Mouse (Mus musculus): Measurements from ENCODE around the gene Tmem184b. TPM values are rescaled to one million over a fixed set of nuclear protein-coding genes. Genes with fewer than 3 reads are reported as not detected.

The Tmem184b gene
- polyA plus RNA-seq, 1 experiment from 2014 or later: 50.4 TPM

DNA sequence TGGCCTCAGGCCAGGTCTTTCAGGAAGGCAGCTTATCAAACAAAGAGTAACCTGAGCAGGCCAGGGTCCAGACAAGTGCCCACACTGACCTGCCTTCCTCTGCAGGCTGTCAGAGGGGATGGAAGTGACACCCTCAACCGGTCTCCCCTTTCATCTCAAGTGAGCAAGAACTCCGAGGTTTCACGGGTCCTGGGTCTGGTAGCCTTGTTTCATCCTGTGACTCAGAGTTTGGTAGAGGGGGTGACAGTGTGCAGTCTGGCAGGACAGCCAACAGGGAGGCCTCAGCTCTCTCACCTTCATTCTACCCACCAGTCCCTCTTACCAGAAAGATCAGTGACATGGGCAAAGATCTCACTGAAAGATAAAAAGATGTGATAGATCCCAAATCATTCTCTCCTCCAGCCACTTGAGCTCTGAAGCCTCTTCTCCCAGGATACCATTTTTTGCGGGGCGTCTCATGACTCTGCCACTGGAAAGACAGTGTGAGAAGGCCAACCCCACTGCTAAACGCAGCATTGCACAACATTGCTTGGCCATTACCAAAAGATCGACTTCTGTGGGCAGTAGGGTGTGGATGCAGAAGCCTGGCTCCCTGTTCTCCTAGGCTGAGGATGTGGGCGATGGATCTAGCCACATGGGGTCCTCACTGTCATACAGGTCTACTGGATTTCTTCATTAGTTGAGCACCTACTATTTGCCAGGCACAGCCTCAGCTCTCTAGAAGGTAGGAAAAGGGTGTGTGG lies 57.1 kb downstream of the Tmem184b start, which contains the start of gene Maff:
Gene Maff (plus strand): TSS at position 571 of the 743 bp plus-strand sequence.
- 56% methylated on average over 8 of the region's 8 CpGs for WGBS
- H3K9me3 ChIP-seq: no peaks in the 10 kb centered on the region

GRCm38 (mm10) chr15:79344627-79345026 lies 58.7 kb downstream of the Tmem184b start:
- peaks cover 16% of the 10 kb centered on the region for H3K4me1 ChIP-seq
- no peak for ATAC-seq (ENCODE audit: low FRiP score, low read depth)
- WGBS: 64% methylated on average over 4 of the region's 4 CpGs
- no peak overlapping the region for H3K27ac ChIP-seq
- H3K36me3 ChIP-seq: no peaks in the 10 kb centered on the region
- H3K27me3 ChIP-seq (replicated peaks): peaks cover 19% of the 10 kb centered on the region; the same call in 1 of the 2 replicates
- H3K4me2 ChIP-seq (replicated peaks): no peak overlapping the region
- H3K9me3 ChIP-seq: no peaks in the 10 kb centered on the region
- no peak overlapping the region for H3K9ac ChIP-seq
- no peak overlapping the region for H3K4me3 ChIP-seq

More for the DNA sequence above, 57.1 kb downstream of the Tmem184b start, which contains the start of gene Maff:
- H3K27ac ChIP-seq: peak within 1 kb of the TSS; percentile 62
- peak within 1 kb of the TSS; percentile 66 for H3K4me3 ChIP-seq
- ATAC-seq (ENCODE audit: low FRiP score, low read depth): no peak
- peak within 1 kb of the TSS; percentile 73 for H3K9ac ChIP-seq
- H3K36me3 ChIP-seq: no peaks in the 10 kb centered on the region
- peaks cover 17% of the 10 kb centered on the region for H3K4me1 ChIP-seq
- H3K27me3 ChIP-seq (replicated peaks): peaks cover 23% of the 10 kb centered on the region; the same call in 1 of the 2 replicates
- peak within 1 kb of the TSS; percentile 97 for H3K4me2 ChIP-seq (replicated peaks)

DNA sequence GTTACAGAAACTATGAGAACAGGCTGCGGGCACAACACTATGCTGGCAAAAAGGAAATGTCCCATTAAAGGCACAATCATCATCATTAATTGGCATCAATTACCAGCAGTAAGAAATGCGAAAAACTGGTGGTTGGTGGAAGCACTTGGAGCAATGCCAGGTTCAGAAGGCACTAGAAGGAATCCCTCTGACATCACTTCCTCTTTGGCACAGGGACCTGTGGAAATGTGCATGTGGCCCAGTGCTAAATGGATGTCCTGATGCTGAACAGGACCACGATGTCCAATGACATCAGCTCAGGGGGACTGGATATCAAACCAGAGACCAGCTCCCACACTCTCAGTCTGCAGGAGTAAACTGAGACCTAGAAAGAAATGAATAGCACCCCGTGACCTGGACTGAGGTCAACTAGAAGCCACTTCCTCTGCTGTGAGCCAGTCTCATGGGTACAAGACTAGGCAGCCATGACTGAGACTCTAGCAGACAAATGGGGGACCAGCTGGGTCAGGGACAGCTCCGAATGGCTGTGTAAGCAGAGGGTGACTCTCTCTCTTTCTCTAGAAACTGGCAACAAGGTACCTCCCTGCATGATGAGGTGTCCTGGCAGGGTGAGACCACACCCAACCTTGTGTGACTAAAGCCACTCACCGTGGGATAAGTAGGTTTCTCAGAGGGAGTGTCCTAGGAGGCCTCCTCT lies 60.6 kb downstream of the Tmem184b start:
- H3K4me1 ChIP-seq: peaks cover 5% of the 10 kb centered on the region; the same call in 1 of the 2 replicates
- WGBS: 78% methylated on average over 6 of the region's 6 CpGs

GRCm38 (mm10) chr15:79338978-79339377 lies 64.4 kb downstream of the Tmem184b start:
- H3K9me3 ChIP-seq: no peaks in the 10 kb centered on the region
- H3K27me3 ChIP-seq (replicated peaks): no peaks in the 10 kb centered on the region
- ATAC-seq (ENCODE audit: low FRiP score, low read depth): no peak
- 76% methylated on average over 5 of the region's 5 CpGs for whole genome bisulfite sequencing
- no peak overlapping the region for H3K4me3 ChIP-seq
- H3K36me3 ChIP-seq: no peaks in the 10 kb centered on the region
- no peaks in the 10 kb centered on the region for H3K4me1 ChIP-seq
- H3K4me2 ChIP-seq (replicated peaks): no peak overlapping the region
- H3K9ac ChIP-seq: no peak overlapping the region
- no peak overlapping the region for H3K27ac ChIP-seq

More for the DNA sequence above, 60.6 kb downstream of the Tmem184b start:
- Histone ChIP-seq H3K27me3 (replicated peaks) (0 out of 2 replicates have a peak, but pooled peaks cover 6% of the 10 kb centered on the region), H3K4me3 (no peak overlapping the region), H3K36me3 (no peaks in the 10 kb centered on the region), H3K9me3 (no peaks in the 10 kb centered on the region), H3K27ac (no peak overlapping the region), H3K4me2 (replicated peaks) (no peak overlapping the region), H3K9ac (no peak overlapping the region)
- no peak for ATAC-seq (ENCODE audit: low FRiP score, low read depth)

DNA sequence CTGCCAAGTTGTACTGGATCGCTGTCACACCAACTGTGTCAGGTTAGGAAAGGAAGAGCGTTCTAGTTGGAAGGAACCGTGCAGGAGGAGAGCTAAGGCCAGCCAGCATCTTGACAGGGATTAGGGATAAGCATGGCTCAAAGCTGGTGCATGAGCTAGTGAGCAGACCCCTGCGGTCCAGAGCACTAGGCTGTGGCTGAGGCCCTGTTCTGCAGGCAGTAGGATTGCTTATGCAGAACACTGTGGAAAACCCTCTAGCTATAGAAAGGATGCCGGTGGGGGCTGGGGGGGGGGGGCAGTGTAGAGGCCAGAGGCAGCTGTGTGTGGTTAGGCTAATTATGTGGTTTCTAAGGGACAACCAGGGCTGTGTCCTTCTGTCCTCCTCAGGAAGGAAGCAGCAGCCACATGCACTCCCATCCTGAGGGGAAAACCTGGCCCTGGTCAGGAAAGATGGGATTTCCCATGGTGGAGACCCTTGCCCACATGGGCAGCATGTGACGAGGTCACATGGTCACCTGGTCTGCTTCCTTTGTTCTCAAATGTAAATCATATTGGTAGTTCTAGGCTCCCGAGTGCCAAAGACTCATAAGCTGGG lies 68.2 kb downstream of the Tmem184b start:
- Histone ChIP-seq H3K36me3 (no peaks in the 10 kb centered on the region), H3K27ac (no peak overlapping the region), H3K4me3 (no peak overlapping the region), H3K4me1 (no peaks in the 10 kb centered on the region), H3K9me3 (no peaks in the 10 kb centered on the region), H3K9ac (no peak overlapping the region; the same call in 1 of the 2 replicates), H3K27me3 (replicated peaks) (no peaks in the 10 kb centered on the region), H3K4me2 (replicated peaks) (no peak overlapping the region)
- no peak for ATAC-seq (ENCODE audit: low FRiP score, low read depth)
- WGBS: 65% methylated on average over 7 of the region's 7 CpGs

DNA sequence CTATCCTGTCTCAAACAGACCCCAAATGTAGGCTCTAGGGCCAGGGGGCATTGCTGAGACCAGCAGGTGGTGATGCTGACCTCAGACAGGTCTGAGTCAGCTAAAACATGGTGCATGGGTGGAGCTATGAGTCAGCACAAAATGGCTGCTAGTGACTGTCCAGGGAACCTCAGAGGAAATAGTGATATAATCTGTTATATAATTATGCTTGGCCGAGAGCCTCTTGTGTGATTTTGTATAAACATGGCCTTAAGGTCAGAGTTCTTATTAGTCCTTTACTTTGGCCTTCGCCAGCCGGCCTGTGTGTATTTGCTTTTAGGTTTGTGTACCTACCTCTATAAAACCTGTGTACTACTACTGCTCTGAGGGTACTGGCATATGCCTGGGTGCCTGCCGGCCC lies 70.0 kb downstream of the Tmem184b start:
- H3K9me3 ChIP-seq: no peaks in the 10 kb centered on the region
- H3K27ac ChIP-seq: no peak overlapping the region
- ATAC-seq (ENCODE audit: low FRiP score, low read depth): no peak
- 81% methylated on average over 4 of the region's 4 CpGs for WGBS
- H3K9ac ChIP-seq: no peak overlapping the region
- no peaks in the 10 kb centered on the region for H3K36me3 ChIP-seq
- H3K4me3 ChIP-seq: no peak overlapping the region
- H3K4me2 ChIP-seq (replicated peaks): no peak overlapping the region
- H3K4me1 ChIP-seq: no peaks in the 10 kb centered on the region
- H3K27me3 ChIP-seq (replicated peaks): no peaks in the 10 kb centered on the region

DNA sequence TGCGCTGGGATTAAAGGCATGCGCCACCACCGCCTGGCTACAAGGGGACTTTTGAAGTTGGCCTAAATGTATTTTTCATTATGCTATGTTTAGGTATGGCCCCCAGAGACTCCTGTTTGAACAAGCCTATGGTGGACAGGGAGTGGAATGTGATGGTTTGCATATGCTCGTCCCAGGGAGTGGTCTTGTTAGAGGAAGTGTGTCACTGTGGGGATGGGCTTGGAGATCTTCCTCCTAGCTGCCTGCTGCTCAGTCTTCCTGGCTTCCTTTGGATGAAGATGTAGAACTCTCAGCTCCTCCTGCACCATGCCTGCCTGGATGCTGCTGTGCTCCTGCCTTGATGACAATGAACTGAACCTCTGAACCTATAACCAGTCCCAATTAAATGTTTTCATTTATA lies 72.8 kb downstream of the Tmem184b start:
- no peak for ATAC-seq (ENCODE audit: low FRiP score, low read depth)
- Histone ChIP-seq H3K9ac (no peak overlapping the region), H3K4me3 (no peak overlapping the region), H3K4me2 (replicated peaks) (no peak overlapping the region), H3K36me3 (no peaks in the 10 kb centered on the region), H3K27me3 (replicated peaks) (no peaks in the 10 kb centered on the region), H3K27ac (no peak overlapping the region), H3K4me1 (peaks cover 13% of the 10 kb centered on the region), H3K9me3 (no peaks in the 10 kb centered on the region)
- WGBS: 70% methylated on average over 4 of the region's 4 CpGs

- Histone ChIP-seq H3K27ac (no peak overlapping the region), H3K9ac (no peak overlapping the region), H3K4me1 (peaks cover 19% of the 10 kb centered on the region), H3K9me3 (no peaks in the 10 kb centered on the region), H3K27me3 (replicated peaks) (no peaks in the 10 kb centered on the region), H3K36me3 (no peaks in the 10 kb centered on the region), H3K4me2 (replicated peaks) (no peak overlapping the region), H3K4me3 (no peak overlapping the region)
- WGBS: 91% methylated on average over 6 of the region's 6 CpGs
- ATAC-seq (ENCODE audit: low FRiP score, low read depth): no peak
These were observed 73.4 kb downstream of the Tmem184b start for GRCm38 (mm10) chr15:79329979-79330363.

DNA sequence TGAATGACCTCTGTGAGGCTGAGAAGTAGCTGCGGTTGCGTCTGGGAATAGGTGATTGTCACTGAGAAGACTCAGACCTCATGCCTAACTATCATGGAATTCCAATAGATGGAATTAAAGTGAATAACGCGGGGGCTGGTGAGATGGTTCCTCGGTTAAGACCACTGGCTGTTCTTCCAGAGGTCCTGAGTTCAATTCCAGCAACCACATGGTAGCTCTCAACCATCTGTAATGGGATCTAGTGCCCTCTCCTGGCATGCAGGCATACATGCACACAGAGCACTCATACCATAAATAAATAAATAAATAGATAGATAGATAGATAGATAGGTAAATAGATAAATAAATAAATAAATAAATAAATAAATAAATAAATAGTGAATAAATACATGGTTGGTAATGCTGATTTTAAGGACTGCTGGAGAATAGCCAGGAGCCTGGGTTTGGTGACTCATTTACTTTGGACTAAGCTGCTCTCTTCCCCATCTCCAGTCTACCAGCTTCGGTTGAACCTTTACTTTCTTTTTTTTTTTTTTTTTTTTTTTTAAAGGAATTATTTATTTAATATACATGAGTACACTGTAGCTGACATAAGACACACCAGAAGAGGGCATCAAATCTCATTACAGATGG lies 73.9 kb downstream of the Tmem184b start:
- no peak overlapping the region for H3K4me3 ChIP-seq
- H3K4me1 ChIP-seq: peaks cover 19% of the 10 kb centered on the region
- H3K4me2 ChIP-seq (replicated peaks): no peak overlapping the region
- 97% methylated on average over 6 of the region's 6 CpGs for WGBS
- ATAC-seq (ENCODE audit: low FRiP score, low read depth): no peak
- no peaks in the 10 kb centered on the region for H3K9me3 ChIP-seq
- H3K27me3 ChIP-seq (replicated peaks): no peaks in the 10 kb centered on the region
- H3K9ac ChIP-seq: no peak overlapping the region
- no peak overlapping the region for H3K27ac ChIP-seq
- no peaks in the 10 kb centered on the region for H3K36me3 ChIP-seq

GRCm38 (mm10) chr15:79328939-79329275 lies 74.5 kb downstream of the Tmem184b start:
- Histone ChIP-seq H3K4me3 (no peak overlapping the region), H3K27me3 (replicated peaks) (no peaks in the 10 kb centered on the region), H3K4me2 (replicated peaks) (no peak overlapping the region), H3K36me3 (no peaks in the 10 kb centered on the region), H3K9me3 (no peaks in the 10 kb centered on the region), H3K27ac (no peak overlapping the region), H3K4me1 (peaks cover 19% of the 10 kb centered on the region), H3K9ac (no peak overlapping the region)
- ATAC-seq (ENCODE audit: low FRiP score, low read depth): no peak
- WGBS: 97% methylated on average over 4 of the region's 4 CpGs

- peak within 1 kb of the TSS; percentile 82 for H3K4me2 ChIP-seq (replicated peaks)
- H3K9ac ChIP-seq: peak within 1 kb of the TSS; percentile 72
- no peaks in the 10 kb centered on the region for H3K27me3 ChIP-seq (replicated peaks)
- peak within 1 kb of the TSS; percentile 80 for H3K27ac ChIP-seq
- no peaks in the 10 kb centered on the region for H3K36me3 ChIP-seq
- H3K4me3 ChIP-seq: peak within 1 kb of the TSS; percentile 56
- no peaks in the 10 kb centered on the region for H3K9me3 ChIP-seq
- peak; percentile 95 for ATAC-seq (ENCODE audit: low FRiP score, low read depth)
- H3K4me1 ChIP-seq: peaks cover 19% of the 10 kb centered on the region
- WGBS: 6% methylated on average over 46 of the region's 46 CpGs
These were observed 75.1 kb downstream of the Tmem184b start, which contains the start of gene Pla2g6 for GRCm38 (mm10) chr15:79328058-79328938. Gene Pla2g6, minus strand, starts transcription at chr15:79328390.
